Mouse (Mus musculus) CH12.LX (cell line): ENCODE measurements at regions not wholly inside any gene's neighbourhood (a gene's known extent, or its start where the extent isn't known, plus 50 kb on each side); places are given as distances from the start of the nearest gene placed in this dataset.

Experiments used
- DNase-seq: peaks from one replicate; pipeline ENCODE4 v3.0.0-alpha.2; 2013; ENCODE audit errors: extremely low read depth
- H3K27ac ChIP-seq: 2 replicates; pipeline ENCODE4 v1.5.1; 2012; ENCODE audit warnings: low read depth, mild to moderate bottlenecking, control low read depth, moderate library complexity; ENCODE audit not compliant: insufficient read depth
- H3K27me3 ChIP-seq: replicated peaks from 2 replicates; pipeline ENCODE3; 2012; ENCODE audit warnings: inconsistent platforms
- H3K36me3 ChIP-seq, 2 experiments: replicated peaks in 1 of 2; 2 replicates each; pipeline versions ENCODE3 to v1.6.1; 2012; ENCODE audit warnings: inconsistent platforms in 1 of 2, low read length in 1 of 2, mild to moderate bottlenecking in 1 of 2, mixed read lengths in 1 of 2, moderate library complexity in 1 of 2; ENCODE audit not compliant: control insufficient read depth in 1 of 2, insufficient read depth in 1 of 2
- H3K4me1 ChIP-seq, 2 experiments: 2 replicates each; pipeline ENCODE4 v1.6.1; 2012; ENCODE audit warnings: inconsistent platforms in 1 of 2, moderate library complexity in 1 of 2; ENCODE audit not compliant: insufficient read depth in 2 of 2, control insufficient read depth in 1 of 2
- H3K4me2 ChIP-seq: 2 replicates; pipeline ENCODE4 v1.6.1; 2012; ENCODE audit warnings: low read depth, mild to moderate bottlenecking, control low read depth; ENCODE audit not compliant: poor library complexity, insufficient read depth, severe bottlenecking
- H3K4me3 ChIP-seq, 3 experiments: fragments of 150-350 bp in 1 of 3; sonication (generic) in 1 of 3; replicated peaks in 1 of 3; 2 replicates each; pipeline versions ENCODE3 to v1.5.1; 2011 to 2012; ENCODE audit warnings: low read depth in 2 of 3, low read length in 2 of 3, mild to moderate bottlenecking in 2 of 3, moderate library complexity in 2 of 3, control low read depth in 1 of 3, improper control_type of control experiment in 1 of 3, inconsistent platforms in 1 of 3, mixed read lengths in 1 of 3; ENCODE audit not compliant: poor library complexity in 1 of 3
- H3K79me2 ChIP-seq: replicated peaks from 2 replicates; pipeline ENCODE4 v1.6.1; 2012; ENCODE audit warnings: mild to moderate bottlenecking, moderate library complexity; ENCODE audit not compliant: control insufficient read depth, poor library complexity, insufficient read depth, severe bottlenecking; ENCODE audit errors: extremely low read depth
- H3K9ac ChIP-seq: 2 replicates; pipeline ENCODE4 v1.6.1; 2012; ENCODE audit warnings: low read depth, mild to moderate bottlenecking, control low read depth, moderate library complexity; ENCODE audit not compliant: insufficient read depth
- H3K9me3 ChIP-seq: replicated peaks from 2 replicates; pipeline ENCODE3; 2012; ENCODE audit warnings: low read length, inconsistent platforms, mixed read lengths
- BHLHE40 ChIP-seq: IDR thresholded peaks from 2 replicates; pipeline ENCODE4 v1.6.1; 2011; ENCODE audit warnings: mild to moderate bottlenecking, low read depth, low read length, improper control_type of control experiment
- CHD2 ChIP-seq: IDR thresholded peaks from 2 replicates; pipeline ENCODE4 v1.6.1; 2011; ENCODE audit warnings: low read length, improper control_type of control experiment
- CTCF ChIP-seq, 2 experiments: IDR thresholded peaks in 1 of 2; conservative IDR thresholded peaks in 1 of 2; 2 replicates each; pipeline ENCODE4 v1.5.1; 2011 to 2012; ENCODE audit warnings: low read depth in 2 of 2, low read length in 2 of 2, improper control_type of control experiment in 1 of 2, inconsistent platforms in 1 of 2, mild to moderate bottlenecking in 1 of 2, moderate library complexity in 1 of 2
- E2F4 ChIP-seq: IDR thresholded peaks from 2 replicates; pipeline ENCODE4 v1.6.1; 2011; ENCODE audit warnings: low read depth, low read length, improper control_type of control experiment; ENCODE audit not compliant: insufficient replicate concordance
- ELF1 ChIP-seq: IDR thresholded peaks from 2 replicates; pipeline ENCODE4 v1.6.1; 2014; ENCODE audit warnings: low read depth, mild to moderate bottlenecking, inconsistent platforms, low read length, improper control_type of control experiment
- EP300 ChIP-seq: IDR thresholded peaks from 2 replicates; pipeline ENCODE4 v1.6.1; 2011; ENCODE audit warnings: low read length, improper control_type of control experiment
- ETS1 ChIP-seq: conservative IDR thresholded peaks from 2 replicates; pipeline ENCODE4 v1.6.1; 2012; ENCODE audit warnings: low read depth, mild to moderate bottlenecking, inconsistent platforms, low read length, improper control_type of control experiment, moderate library complexity
- GABPA ChIP-seq: IDR thresholded peaks from 2 replicates; pipeline ENCODE4 v1.6.1; 2012; ENCODE audit warnings: low read depth, low read length, improper control_type of control experiment, inconsistent platforms; ENCODE audit not compliant: insufficient replicate concordance
- IRF4 ChIP-seq: IDR thresholded peaks from 2 replicates; pipeline ENCODE4 v1.6.1; 2014; ENCODE audit warnings: low read depth, mild to moderate bottlenecking, inconsistent platforms, low read length, improper control_type of control experiment
- JUND ChIP-seq: conservative IDR thresholded peaks from 2 replicates; pipeline ENCODE4 v1.6.1; 2011; ENCODE audit warnings: low read depth, low read length, improper control_type of control experiment
- MAX ChIP-seq: IDR thresholded peaks from 2 replicates; pipeline ENCODE4 v1.6.1; 2011; ENCODE audit warnings: low read length, improper control_type of control experiment
- MAZ ChIP-seq: IDR thresholded peaks from 2 replicates; pipeline ENCODE4 v1.6.1; 2012; ENCODE audit warnings: low read depth, mild to moderate bottlenecking, inconsistent platforms, low read length, improper control_type of control experiment, moderate library complexity
- MXI1 ChIP-seq: IDR thresholded peaks from 2 replicates; pipeline ENCODE4 v1.6.1; 2011; ENCODE audit warnings: mild to moderate bottlenecking, low read depth, low read length, improper control_type of control experiment
- MYC ChIP-seq: IDR thresholded peaks from 2 replicates; pipeline ENCODE4 v1.6.1; 2011; ENCODE audit warnings: low read depth, mild to moderate bottlenecking, improper control_type of control experiment, low read length
- POLR2AphosphoS2 ChIP-seq: IDR thresholded peaks from 2 replicates; pipeline ENCODE4 v1.6.1; 2011; ENCODE audit warnings: low read depth, low read length, improper control_type of control experiment
- RAD21 ChIP-seq: IDR thresholded peaks from 2 replicates; pipeline ENCODE4 v1.6.1; 2011; ENCODE audit warnings: low read depth, mild to moderate bottlenecking, low read length, improper control_type of control experiment, moderate library complexity
- SIN3A ChIP-seq: IDR thresholded peaks from 2 replicates; pipeline ENCODE4 v1.6.1; 2012; ENCODE audit warnings: low read length, improper control_type of control experiment, inconsistent platforms
- TBP ChIP-seq: conservative IDR thresholded peaks from 2 replicates; pipeline ENCODE4 v1.6.1; 2011; ENCODE audit warnings: low read depth, low read length, improper control_type of control experiment
- TCF12 ChIP-seq: IDR thresholded peaks from 2 replicates; pipeline ENCODE4 v1.6.1; 2014; ENCODE audit warnings: low read depth, mild to moderate bottlenecking, inconsistent platforms, low read length, improper control_type of control experiment
- UBTF ChIP-seq: IDR thresholded peaks from 2 replicates; pipeline ENCODE4 v1.6.1; 2012; ENCODE audit warnings: low read depth, mild to moderate bottlenecking, inconsistent platforms, low read length, improper control_type of control experiment, moderate library complexity
- USF2 ChIP-seq: conservative IDR thresholded peaks from 2 replicates; pipeline ENCODE4 v1.6.1; 2011; ENCODE audit warnings: low read depth, low read length, improper control_type of control experiment
- ZC3H11A ChIP-seq: IDR thresholded peaks from 2 replicates; pipeline ENCODE4 v1.6.1; 2012; ENCODE audit warnings: low read depth, mild to moderate bottlenecking, inconsistent platforms, low read length, improper control_type of control experiment
- ZKSCAN1 ChIP-seq: IDR thresholded peaks from 2 replicates; pipeline ENCODE4 v1.6.1; 2012; ENCODE audit warnings: low read depth, inconsistent platforms, low read length, improper control_type of control experiment, borderline replicate concordance
- ZNF384 ChIP-seq: IDR thresholded peaks from 2 replicates; pipeline ENCODE4 v1.6.1; 2012; ENCODE audit warnings: low read depth, low read length, improper control_type of control experiment, inconsistent platforms
- dilution Hi-C: fragments of 300-500 bp; cut with MboI; formaldehyde crosslinking; loops from 2 replicates; pipeline ENCODE4 v1.14.3; 2020; ENCODE audit warnings: low sequenced_read_pairs; ENCODE audit not compliant: extremely low pct_unique_long_range_greater_than_20kb, extremely low pct_ligation_motif_present
- in situ Hi-C: fragments of 300-500 bp; cut with MboI; formaldehyde crosslinking; loops from 3 replicates; pipeline ENCODE4 v1.14.3; 2019; ENCODE audit warnings: low sequenced_read_pairs, low pct_ligation_motif_present, low pct_unique_long_range_greater_than_20kb, mixed read lengths

DNA sequence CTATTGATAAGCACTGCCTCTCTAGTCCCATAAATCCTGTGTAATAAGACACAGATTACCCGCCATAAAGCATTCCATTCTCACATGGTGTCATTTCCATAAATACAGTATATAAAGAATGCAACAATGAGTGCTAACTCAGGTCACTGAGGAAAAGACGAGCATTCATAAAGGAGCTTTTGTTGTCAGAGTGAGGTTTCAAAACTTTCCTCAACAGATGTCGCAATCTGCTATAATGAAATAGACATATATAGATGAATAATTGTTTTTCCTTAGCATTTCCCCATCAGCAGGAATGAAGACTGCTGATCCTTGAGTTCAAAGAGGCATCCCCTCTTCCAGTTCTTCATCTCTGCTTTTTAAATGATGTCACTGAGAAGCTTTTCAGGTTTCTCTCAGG lies 270.3 kb downstream of the Brinp2 start:
- Histone ChIP-seq H3K36me3 (no peaks in the 10 kb centered on the region), H3K4me2 (no peak overlapping the region), H3K9me3 (no peaks in the 10 kb centered on the region), H3K4me3 (no peak overlapping the region), H3K27ac (no peak overlapping the region), H3K4me1 (no peaks in the 10 kb centered on the region), H3K79me2 (no peaks in the 10 kb centered on the region), H3K27me3 (no peaks in the 10 kb centered on the region), H3K9ac (no peak overlapping the region)
- in situ Hi-C loops (no loop called here), dilution Hi-C loops (no loop called here)
- TF ChIP-seq SIN3A (no peak), UBTF (no peak), JUND (no peak), RAD21 (no peak), MAZ (no peak), ETS1 (no peak), ZNF384 (no peak), IRF4 (no peak), CTCF (conservative IDR thresholded peaks at IDR 0.05 in 1 of 2, IDR thresholded peaks at IDR 0.05 in 1 of 2; ENCODE audit: low read depth in 2 of 2, low read length in 2 of 2) (no peak), BHLHE40 (no peak), EP300 (no peak), POLR2AphosphoS2 (no peak), ELF1 (no peak), CHD2 (no peak), GABPA (no peak), TBP (no peak)
- no peak for DNase-seq

- no peaks in the 10 kb centered on the region for H3K79me2 ChIP-seq
- dilution Hi-C loops: no loop called here
- H3K36me3 ChIP-seq: no peaks in the 10 kb centered on the region
- H3K27me3 ChIP-seq: no peaks in the 10 kb centered on the region
- H3K4me3 ChIP-seq: no peak overlapping the region
- DNase-seq: no peak
- no peak overlapping the region for H3K9ac ChIP-seq
- no peaks in the 10 kb centered on the region for H3K9me3 ChIP-seq
- TF ChIP-seq MYC (no peak), JUND (no peak), USF2 (no peak), RAD21 (no peak), MAX (no peak), ETS1 (no peak), E2F4 (no peak), IRF4 (no peak), ELF1 (no peak), ZC3H11A (no peak), SIN3A (no peak), ZKSCAN1 (no peak), GABPA (no peak), TBP (no peak), TCF12 (no peak), MXI1 (no peak)
- TF ChIP-seq, all 38 proteins: peak for 0
- no peak overlapping the region for H3K27ac ChIP-seq
- H3K4me2 ChIP-seq: no peak overlapping the region
- in situ Hi-C loops: no loop called here
- H3K4me1 ChIP-seq: no peaks in the 10 kb centered on the region
Measured at GRCm38 (mm10) chr1:158097500-158097899, 258.6 kb downstream of the Brinp2 start.
